Mouse (Mus musculus): ENCODE data around the gene Spz1.

Gene Spz1

DNA sequence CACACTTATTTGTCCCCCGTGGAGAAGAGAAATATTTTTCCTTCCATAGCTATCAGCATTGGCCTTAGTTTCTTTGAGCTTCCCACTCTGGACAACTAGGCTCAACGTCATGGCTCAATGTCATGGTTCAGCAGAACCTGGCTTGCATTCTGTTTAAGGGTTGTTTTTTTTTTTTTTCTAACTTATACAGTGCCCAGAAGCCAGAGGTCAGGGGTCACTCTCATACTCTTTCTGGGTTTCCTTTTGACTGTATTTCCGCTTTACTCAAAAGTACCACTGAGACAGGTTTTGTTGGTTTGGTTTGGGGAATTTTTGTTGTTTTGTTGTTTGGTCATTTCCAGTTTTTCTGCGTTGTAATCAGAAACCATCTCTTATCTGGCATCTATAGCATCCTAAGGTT is 2.2 kb upstream of the Spz1 start:
- DNase-seq, result no peak

DNA sequence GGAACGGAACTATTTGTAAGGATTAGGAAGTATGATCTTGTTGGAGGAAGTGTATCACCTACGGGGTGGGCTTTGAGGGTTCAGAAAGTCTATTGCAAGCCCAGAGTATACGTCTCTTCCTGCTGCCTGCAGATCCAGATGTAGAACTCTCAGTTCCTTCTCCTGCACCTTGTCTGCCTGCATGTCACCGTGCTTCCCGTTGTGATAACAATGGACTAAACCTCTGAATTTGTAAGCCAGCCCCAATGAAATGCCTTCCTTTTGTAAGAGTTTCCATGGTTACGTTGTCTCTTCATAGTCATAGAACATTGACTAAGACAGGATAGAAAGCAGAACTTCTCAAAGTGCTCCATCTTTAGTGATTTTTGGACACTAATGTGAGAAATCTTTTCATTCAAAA is 716 bp upstream of the Spz1 start:
- no peak for DNase-seq

- DNase-seq, result no peak
Measured at GRCm38 (mm10) chr13:92559429-92559828, 16.5 kb downstream of the Spz1 start.

DNA sequence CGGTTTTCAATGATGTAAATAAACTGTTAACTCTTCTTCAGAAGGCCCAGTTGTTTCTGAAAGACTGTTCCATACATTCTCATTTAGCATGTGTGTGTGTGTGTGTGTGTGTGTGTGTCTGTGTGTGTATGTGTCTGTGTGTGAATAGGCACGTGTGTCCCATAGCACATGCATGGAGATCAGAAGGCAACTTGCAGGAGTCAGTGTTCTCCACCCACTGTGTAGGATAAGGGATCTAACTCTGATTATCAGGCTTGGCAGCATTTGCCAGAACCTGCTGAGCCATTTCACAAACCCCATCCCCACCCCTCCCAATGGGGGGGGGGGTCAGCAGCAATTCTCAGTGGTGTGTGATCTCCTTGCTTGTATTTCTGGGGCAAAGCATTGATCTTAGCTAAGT is 18.7 kb downstream of the Spz1 start:
- no peak for DNase-seq

DNA sequence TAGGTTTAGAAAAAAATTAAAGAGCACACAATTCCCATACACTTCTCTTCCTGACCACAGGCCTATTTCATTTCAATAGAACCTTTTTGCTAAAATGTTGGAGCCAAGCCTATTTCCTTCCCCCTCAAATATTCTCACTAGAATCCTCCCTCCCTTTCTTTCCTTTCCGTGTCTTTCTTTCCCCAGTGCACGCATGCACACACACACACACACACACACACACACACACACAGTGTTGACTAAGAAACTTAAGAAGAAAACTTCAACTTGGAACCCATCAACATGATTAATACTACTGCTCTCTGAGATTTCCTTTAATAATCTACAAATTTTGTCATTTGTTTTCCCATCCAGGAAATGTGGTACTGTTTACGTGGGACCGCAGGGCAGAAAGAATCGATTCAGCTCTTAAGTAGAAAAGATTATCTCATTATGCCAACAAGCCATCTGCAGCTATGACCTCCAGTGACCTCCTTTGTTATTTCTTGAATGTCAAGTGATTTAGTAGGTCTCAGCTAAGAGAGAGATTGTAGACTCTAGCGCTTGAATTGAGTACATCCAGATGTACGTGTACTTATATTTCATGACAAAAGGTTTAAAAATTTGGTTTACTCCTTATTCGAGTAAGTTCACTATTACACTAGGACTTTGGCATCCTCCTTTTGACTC is 19.4 kb downstream of the Spz1 start:
- DNase-seq, result no peak

DNA sequence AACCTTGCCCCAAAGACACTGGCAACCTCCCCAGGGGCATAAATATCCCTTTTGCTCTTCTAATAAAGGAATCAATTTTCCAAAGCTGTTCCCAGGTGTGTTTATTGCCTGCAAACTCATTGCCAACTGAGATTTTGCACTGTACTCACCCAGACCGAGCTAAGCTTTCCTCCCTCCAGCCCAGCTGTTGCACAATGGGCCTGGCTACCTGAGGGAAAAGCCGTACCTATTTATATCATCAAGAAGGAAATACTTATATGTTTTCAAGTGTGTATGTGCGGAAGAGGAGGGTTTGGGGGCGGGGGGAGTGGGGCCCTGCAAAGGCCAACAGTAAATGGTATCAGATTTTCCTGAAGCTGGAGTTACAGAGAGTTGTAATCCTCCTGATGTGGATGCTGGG is 28.9 kb downstream of the Spz1 start:
- DNase-seq, result no peak

DNA sequence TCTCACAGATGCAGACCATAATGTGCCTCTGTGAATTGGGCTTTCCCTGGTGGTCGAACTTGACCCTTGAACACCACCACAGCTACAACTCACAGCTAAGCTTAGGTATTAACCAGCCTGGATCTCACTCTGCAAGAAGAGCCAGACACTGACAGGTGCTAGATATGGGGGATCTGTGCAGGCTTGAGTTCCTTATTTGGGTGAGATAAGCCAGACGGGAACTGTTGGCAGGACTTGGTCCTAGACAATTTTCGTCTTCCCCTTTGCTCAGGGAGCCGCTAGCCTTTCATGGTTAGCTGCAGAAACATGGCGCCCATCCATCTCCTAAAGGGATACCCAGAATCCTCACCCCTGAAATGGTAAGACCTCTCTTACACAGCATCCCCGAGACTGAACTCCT is 35.0 kb downstream of the Spz1 start:
- no peak for DNase-seq

- no peak for DNase-seq
Measured at GRCm38 (mm10) chr13:92539126-92539525, 36.8 kb downstream of the Spz1 start.

GRCm38 (mm10) chr13:92533801-92534200 is 42.2 kb downstream of the Spz1 start:
- no peak for DNase-seq

DNA sequence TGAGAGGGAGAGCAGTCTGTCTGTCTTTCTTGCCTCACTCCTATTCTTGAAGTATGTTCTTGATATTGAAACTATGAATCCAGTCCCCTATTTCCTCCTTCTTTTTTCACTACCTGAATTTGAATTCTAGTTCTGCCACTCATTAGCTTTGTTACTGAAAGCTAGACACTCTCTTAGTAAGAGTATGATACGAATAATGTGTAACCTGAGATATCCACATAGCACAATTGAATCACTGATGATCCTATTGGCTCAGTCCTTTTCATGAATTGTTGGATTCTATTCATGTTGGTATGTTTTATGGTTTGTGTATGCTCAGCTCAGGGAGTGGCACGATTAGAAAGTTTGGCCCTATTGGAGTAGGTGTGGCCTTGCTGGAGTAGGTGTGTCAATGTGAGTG is 43.8 kb downstream of the Spz1 start:
- DNase-seq, result no peak

- DNase-seq, result no peak
Measured at GRCm38 (mm10) chr13:92531237-92531636, 44.7 kb downstream of the Spz1 start.

DNA sequence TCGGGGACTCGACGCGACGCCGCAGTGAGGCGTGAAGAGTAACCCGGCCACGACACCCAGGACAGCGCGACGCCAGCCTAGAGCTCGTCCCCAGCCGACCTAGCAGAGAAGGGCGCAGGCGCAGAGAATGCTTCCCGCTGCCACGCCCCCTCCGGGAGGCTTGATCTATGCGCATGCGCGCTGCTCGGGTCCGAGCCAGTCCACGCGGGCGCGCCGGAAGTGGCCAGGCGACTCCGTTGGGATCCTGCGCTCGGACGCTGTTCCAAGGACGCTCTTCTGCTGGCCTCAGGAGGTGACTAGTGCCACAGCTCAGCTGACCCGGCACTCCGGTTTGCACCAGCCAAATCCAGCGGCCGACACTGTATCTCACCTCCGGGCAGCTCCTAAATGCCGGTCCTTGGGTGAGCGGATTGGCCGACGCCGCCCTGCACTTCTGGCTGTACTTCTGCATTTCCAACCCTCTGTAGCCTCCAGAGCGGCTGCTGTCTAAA is 45.2 kb downstream of the Spz1 start, which contains the start of gene Zfyve16:
Zfyve16 (minus strand) TSS at position 148 of the 491 bp plus-strand sequence.
- DNase-seq, result peak; percentile 99

- DNase-seq, result no peak
Measured at GRCm38 (mm10) chr13:92529828-92530720, 45.9 kb downstream of the Spz1 start.
